Mouse (Mus musculus) cerebellum, postnatal 10 days (tissue): ENCODE measurements around the gene Gm21818.
"Not testable (repeated sequence)": the region's sequence is repeated elsewhere in the genome, so short reads cannot be mapped to it uniquely, and the experiment has no call there.

Experiments
- DNase-seq, 2 experiments: peaks; one replicate each; pipeline ENCODE4 v3.0.0; 2021; ENCODE audit warnings: mixed read lengths in 2 of 2

The Gm21818 gene

GRCm38 (mm10) chr13:120172133-120172532 is at the start of gene Gm21818:
Gene Gm21818, plus strand, starts transcription at chr13:120172433.
- not testable (repeated sequence) for DNase-seq

DNA sequence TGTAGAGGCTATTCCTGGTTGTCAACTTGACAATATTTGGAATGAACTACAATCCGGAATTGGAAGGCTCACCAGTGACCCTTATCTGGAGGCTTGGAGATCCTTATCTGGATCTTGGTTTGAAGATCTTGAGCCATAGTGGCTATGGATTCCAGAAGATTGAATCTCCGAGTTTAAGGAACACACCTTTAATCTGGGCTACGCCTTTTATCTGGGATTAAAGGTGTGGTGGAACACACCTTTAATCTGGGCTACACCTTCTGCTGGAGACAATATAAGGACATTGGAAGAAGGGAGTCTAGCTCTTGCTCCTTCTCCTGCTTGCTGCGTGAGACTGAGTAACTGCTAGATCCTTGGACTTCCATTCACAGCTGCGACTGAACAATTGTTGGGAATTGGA is 32.3 kb upstream of the Gm21818 start, which contains the start of gene Gm20767:
Gene Gm20767 (plus strand): TSS at position 301 of the 400 bp plus-strand sequence.
- DNase-seq = not testable (repeated sequence)

GRCm38 (mm10) chr13:120142348-120142747 is 29.9 kb upstream of the Gm21818 start:
- not testable (repeated sequence) for DNase-seq

DNA sequence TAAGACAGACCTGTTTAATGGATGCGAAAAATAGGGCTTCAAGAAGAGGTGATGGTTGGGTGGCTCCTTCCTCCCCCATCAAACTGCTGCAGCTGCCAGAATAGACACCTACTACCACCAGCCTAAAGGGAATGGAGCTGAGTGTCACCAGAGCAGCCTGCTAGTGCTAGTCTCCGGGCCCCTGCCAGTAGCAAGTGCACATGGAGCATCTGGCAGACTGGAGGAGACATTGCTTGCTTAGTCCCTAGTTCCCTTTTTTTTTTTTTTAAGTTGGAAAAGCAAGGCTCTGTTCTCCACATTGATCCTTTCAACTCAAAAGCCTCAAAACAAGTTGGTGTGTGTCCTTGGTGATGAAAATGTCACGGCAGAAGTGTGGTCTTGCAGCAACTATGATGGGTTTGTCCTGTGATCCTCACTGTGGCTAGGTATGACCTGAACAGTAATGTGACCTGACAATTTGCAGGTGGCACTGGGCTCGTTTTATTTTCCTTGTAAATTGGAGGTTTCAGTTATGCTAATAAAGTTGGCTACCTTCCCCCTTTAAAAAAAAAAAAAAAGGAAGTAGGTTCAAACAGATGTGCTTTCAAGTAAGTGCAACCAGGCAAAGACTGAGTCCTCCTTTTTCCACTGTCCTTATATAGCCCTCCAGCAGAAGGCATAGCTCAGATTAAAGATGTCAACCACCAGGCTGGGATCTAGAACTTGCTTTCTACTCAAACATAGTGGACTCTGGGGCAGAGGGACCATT is 22.4 kb upstream of the Gm21818 start:
- DNase-seq = not testable (repeated sequence)

GRCm38 (mm10) chr13:120150589-120150988 is 21.6 kb upstream of the Gm21818 start:
- DNase-seq = not testable (repeated sequence)

- peak; percentile 19 to 24 for DNase-seq
These were observed 3.9 kb upstream of the Gm21818 start for GRCm38 (mm10) chr13:120168301-120168700.

- not testable (repeated sequence) for DNase-seq
These were observed 24.1 kb downstream of the Gm21818 start for GRCm38 (mm10) chr13:120196189-120196821.

DNA sequence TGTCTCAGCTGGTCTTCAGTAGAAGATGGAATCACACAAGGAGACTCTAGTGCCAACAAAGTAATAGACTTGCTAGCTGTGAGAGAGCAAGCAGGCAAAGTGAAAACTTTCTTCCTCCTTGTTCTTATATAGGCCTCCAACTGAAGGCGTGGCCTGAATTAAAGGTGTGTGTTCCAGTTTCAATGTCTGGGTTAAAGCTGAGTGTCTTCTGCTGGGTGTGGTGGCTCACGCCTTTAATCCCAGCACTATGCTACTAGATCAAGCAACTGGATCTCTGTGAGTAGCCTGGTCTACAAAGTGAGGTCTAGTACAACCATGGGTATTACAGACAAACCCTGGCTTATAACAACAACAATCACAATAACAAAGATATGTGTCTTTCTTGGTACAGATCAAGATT is 43.6 kb downstream of the Gm21818 start, which contains the start of gene Gm21762:
Gene Gm21762 (minus strand): TSS at position 101 of the 400 bp plus-strand sequence.
- not testable (repeated sequence) for DNase-seq

DNA sequence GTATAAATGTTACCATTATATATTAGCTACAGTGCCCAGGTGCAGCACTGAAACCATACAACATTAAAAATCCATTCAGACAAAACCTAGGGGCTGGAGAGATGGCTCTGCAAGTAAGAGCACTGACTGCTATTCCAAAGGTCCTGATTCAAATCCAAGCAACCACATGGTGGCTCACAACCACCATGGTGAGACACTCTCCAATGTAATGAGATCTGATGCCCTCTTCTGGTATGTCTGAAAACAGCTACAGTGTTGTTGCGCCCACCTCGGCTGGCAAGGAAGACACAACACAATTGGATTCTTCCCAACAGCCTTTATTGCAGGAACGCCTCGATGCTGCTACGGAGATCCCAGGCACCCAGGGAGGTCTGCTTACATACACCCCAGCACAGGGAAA is 48.7 kb downstream of the Gm21818 start:
- not testable (repeated sequence) for DNase-seq

DNA sequence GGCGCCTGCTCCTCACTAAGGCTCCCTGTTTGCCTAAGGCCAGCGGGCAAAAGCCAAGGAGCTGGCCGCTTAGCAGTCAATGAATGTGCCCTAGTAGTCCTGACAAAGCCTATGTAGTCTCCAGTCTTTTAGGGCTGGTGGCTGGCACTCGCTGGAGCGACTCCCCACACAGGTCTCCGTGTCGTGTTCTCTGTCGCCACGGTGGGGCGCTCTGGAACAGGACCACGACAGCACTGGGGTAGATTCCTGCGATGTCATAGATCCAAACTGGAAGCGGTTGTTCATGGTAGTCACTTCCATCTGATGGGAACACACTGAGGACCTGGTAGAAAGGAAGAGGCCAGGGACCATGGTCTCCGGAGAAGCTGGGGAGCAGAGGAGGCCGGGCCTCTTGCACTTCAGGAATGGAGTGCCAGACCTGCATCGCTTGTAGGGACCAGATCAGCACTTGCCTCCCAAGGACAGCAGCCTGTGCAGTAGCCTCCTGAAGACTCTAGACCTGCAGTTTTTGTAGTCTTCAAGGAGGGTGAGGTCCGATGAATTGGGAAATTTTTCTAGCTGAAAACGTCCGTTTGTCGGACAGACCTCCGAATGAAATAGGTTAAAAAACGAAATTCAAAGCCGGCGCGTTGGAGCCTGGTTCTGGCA is 50.9 kb downstream of the Gm21818 start:
- peak; percentile 6 to 10 for DNase-seq
